Mouse (Mus musculus): ENCODE results near the gene Gsx2.

Gsx2 gene

GRCm38 (mm10) chr5:75076326-75077050 is 1.1 kb downstream of the Gsx2 start:
- no peak for DNase-seq (ENCODE audit: low read depth, low spot score)

GRCm38 (mm10) chr5:75077051-75077380 is 1.6 kb downstream of the Gsx2 start:
- DNase-seq (ENCODE audit: low read depth, low spot score), result no peak

- DNase-seq (ENCODE audit: low read depth, low spot score), result no peak
These were observed 4.2 kb downstream of the Gsx2 start for GRCm38 (mm10) chr5:75079564-75079963.

GRCm38 (mm10) chr5:75082439-75082838 is 7.0 kb downstream of the Gsx2 start:
- DNase-seq (ENCODE audit: low read depth, low spot score), result no peak

- no peak for DNase-seq (ENCODE audit: low read depth, low spot score)
These were observed 7.7 kb downstream of the Gsx2 start for GRCm38 (mm10) chr5:75083061-75083460.

GRCm38 (mm10) chr5:75083591-75084392 is 8.4 kb downstream of the Gsx2 start:
- DNase-seq (ENCODE audit: low read depth, low spot score), result no peak

- no peak for DNase-seq (ENCODE audit: low read depth, low spot score)
These were observed 9.0 kb downstream of the Gsx2 start for GRCm38 (mm10) chr5:75084393-75084870.

- DNase-seq (ENCODE audit: low read depth, low spot score), result no peak
These were observed 9.6 kb downstream of the Gsx2 start for GRCm38 (mm10) chr5:75084871-75085520.

- DNase-seq (ENCODE audit: low read depth, low spot score), result no peak
These were observed 10.1 kb downstream of the Gsx2 start for GRCm38 (mm10) chr5:75085521-75085875.

- no peak for DNase-seq (ENCODE audit: low read depth, low spot score)
These were observed 10.5 kb downstream of the Gsx2 start for GRCm38 (mm10) chr5:75085906-75086305.

- no peak for DNase-seq (ENCODE audit: low read depth, low spot score)
These were observed 31.1 kb downstream of the Gsx2 start for GRCm38 (mm10) chr5:75106511-75106910.

- no peak for DNase-seq (ENCODE audit: low read depth, low spot score)
These were observed 34.0 kb downstream of the Gsx2 start for GRCm38 (mm10) chr5:75109368-75109767.

- DNase-seq (ENCODE audit: low read depth, low spot score), result no peak
These were observed 36.4 kb downstream of the Gsx2 start for GRCm38 (mm10) chr5:75111781-75112180.

- no peak for DNase-seq (ENCODE audit: low read depth, low spot score)
These were observed 43.4 kb downstream of the Gsx2 start for GRCm38 (mm10) chr5:75118840-75119239.

GRCm38 (mm10) chr5:75121646-75122045 is 46.2 kb downstream of the Gsx2 start:
- DNase-seq (ENCODE audit: low read depth, low spot score), result no peak
